Mouse (Mus musculus): ENCODE results near the gene Mbnl1. TPM values are rescaled to one million over a fixed set of nuclear protein-coding genes. Genes with fewer than 3 reads are reported as not detected.
"Not testable (repeated sequence)": the region's sequence is repeated elsewhere in the genome, so short reads cannot be mapped to it uniquely, and the experiment has no call there.

Mbnl1 gene
- total RNA-seq, 2 experiments from 2014 or later, result 155 to 163 TPM

- DNase-seq, result not testable (repeated sequence)
These were observed 22.3 kb downstream of the Mbnl1 start for GRCm38 (mm10) chr3:60494774-60495535.

GRCm38 (mm10) chr3:60496197-60496596 lies 23.6 kb downstream of the Mbnl1 start:
- no peak for DNase-seq

GRCm38 (mm10) chr3:60498151-60498550 lies 25.5 kb downstream of the Mbnl1 start:
- DNase-seq, result no peak

GRCm38 (mm10) chr3:60498646-60499045 lies 26.0 kb downstream of the Mbnl1 start:
- no peak for DNase-seq

GRCm38 (mm10) chr3:60499157-60499578 lies 26.5 kb downstream of the Mbnl1 start:
- peak; percentile 25 for DNase-seq

- DNase-seq, result no peak
These were observed 27.3 kb downstream of the Mbnl1 start for GRCm38 (mm10) chr3:60499718-60500450.

GRCm38 (mm10) chr3:60500571-60501527 lies 28.2 kb downstream of the Mbnl1 start:
- peak; percentile 86 for DNase-seq

GRCm38 (mm10) chr3:60501561-60502151 lies 29.0 kb downstream of the Mbnl1 start:
- peak; percentile 70 for DNase-seq

GRCm38 (mm10) chr3:60502155-60502987 lies 29.7 kb downstream of the Mbnl1 start:
- DNase-seq, result no peak

- no peak for DNase-seq
These were observed 30.6 kb downstream of the Mbnl1 start for GRCm38 (mm10) chr3:60503196-60503595.

- DNase-seq, result no peak
These were observed 32.3 kb downstream of the Mbnl1 start for GRCm38 (mm10) chr3:60504775-60505430.

- no peak for DNase-seq
These were observed 34.2 kb downstream of the Mbnl1 start for GRCm38 (mm10) chr3:60506821-60507220.

- DNase-seq, result no peak
These were observed 34.9 kb downstream of the Mbnl1 start for GRCm38 (mm10) chr3:60507496-60507895.

GRCm38 (mm10) chr3:60507979-60508378 lies 35.3 kb downstream of the Mbnl1 start:
- no peak for DNase-seq

- DNase-seq, result no peak
These were observed 38.6 kb downstream of the Mbnl1 start for GRCm38 (mm10) chr3:60511197-60511596.

- DNase-seq, result peak; percentile 32
These were observed 40.7 kb downstream of the Mbnl1 start for GRCm38 (mm10) chr3:60513337-60513736.

GRCm38 (mm10) chr3:60513746-60514145 lies 41.1 kb downstream of the Mbnl1 start:
- no peak for DNase-seq

- DNase-seq, result peak; percentile 54
These were observed 42.8 kb downstream of the Mbnl1 start for GRCm38 (mm10) chr3:60515430-60515829.

GRCm38 (mm10) chr3:60516054-60516674 lies 43.5 kb downstream of the Mbnl1 start:
- peak; percentile 63 for DNase-seq

GRCm38 (mm10) chr3:60517234-60517787 lies 44.7 kb downstream of the Mbnl1 start:
- no peak for DNase-seq
